Mouse (Mus musculus): ENCODE measurements around the gene Tmem45b.

- TF ChIP-seq CTCF (IDR thresholded peaks at IDR 0.05; ENCODE audit: low read depth) = no peak
- TF ChIP-seq EP300 (IDR thresholded peaks at IDR 0.05; ENCODE audit: low read depth) = no peak
Observed at GRCm38 (mm10) chr9:31385947-31386354, 78.3 kb downstream of the Tmem45b start, which contains the start of gene Nfrkb.

Measured in heart, postnatal 0 days (tissue).